Mouse (Mus musculus) spleen, adult 12 weeks (tissue): ENCODE data around the gene Creb5.

Source experiments
- DNase-seq: peaks from one replicate; pipeline ENCODE4 v3.0.0; 2022; ENCODE audit warnings: low spot score

The Creb5 gene

GRCm38 (mm10) chr6:53287038-53287561, at the start of gene Creb5:
Gene Creb5 (plus strand): TSS chr6:53287270.
- DNase-seq, result no peak

- DNase-seq, result no peak
These were observed 27.2 kb upstream of the Creb5 start for GRCm38 (mm10) chr6:53259841-53260240.

- DNase-seq, result no peak
These were observed 24.7 kb upstream of the Creb5 start for GRCm38 (mm10) chr6:53262401-53262800.

- no peak for DNase-seq
These were observed 20.0 kb upstream of the Creb5 start for GRCm38 (mm10) chr6:53267036-53267435.

- DNase-seq, result no peak
These were observed 19.2 kb upstream of the Creb5 start for GRCm38 (mm10) chr6:53267732-53268505.

GRCm38 (mm10) chr6:53271216-53271615, 15.9 kb upstream of the Creb5 start:
- no peak for DNase-seq

- no peak for DNase-seq
These were observed 15.4 kb upstream of the Creb5 start for GRCm38 (mm10) chr6:53271636-53272035.

GRCm38 (mm10) chr6:53286389-53287037, 557 bp upstream of the Creb5 start:
- DNase-seq, result no peak

GRCm38 (mm10) chr6:53287562-53288381, 702 bp downstream of the Creb5 start:
- no peak for DNase-seq

- DNase-seq, result no peak
These were observed 1.8 kb downstream of the Creb5 start for GRCm38 (mm10) chr6:53288584-53289558.

- DNase-seq, result no peak
These were observed 2.6 kb downstream of the Creb5 start for GRCm38 (mm10) chr6:53289659-53290058.

GRCm38 (mm10) chr6:53290215-53290990, 3.3 kb downstream of the Creb5 start:
- no peak for DNase-seq

- DNase-seq, result no peak
These were observed 5.9 kb downstream of the Creb5 start for GRCm38 (mm10) chr6:53292931-53293330.

GRCm38 (mm10) chr6:53297851-53298250, 10.8 kb downstream of the Creb5 start:
- DNase-seq, result no peak

- no peak for DNase-seq
These were observed 17.1 kb downstream of the Creb5 start for GRCm38 (mm10) chr6:53304201-53304600.

GRCm38 (mm10) chr6:53306156-53306555, 19.1 kb downstream of the Creb5 start:
- no peak for DNase-seq

- DNase-seq, result no peak
These were observed 19.6 kb downstream of the Creb5 start for GRCm38 (mm10) chr6:53306710-53307109.

GRCm38 (mm10) chr6:53308684-53309083, 21.6 kb downstream of the Creb5 start:
- no peak for DNase-seq

- DNase-seq, result no peak
These were observed 26.5 kb downstream of the Creb5 start for GRCm38 (mm10) chr6:53313604-53314003.

- no peak for DNase-seq
These were observed 27.1 kb downstream of the Creb5 start for GRCm38 (mm10) chr6:53314126-53314525.
